Mouse (Mus musculus): ENCODE data around the gene Adgrf3.

Adgrf3 gene

GRCm38 (mm10) chr5:30152007-30152406 lies 53.5 kb downstream of the Adgrf3 start:
- no peak for DNase-seq (ENCODE audit: low spot score)

GRCm38 (mm10) chr5:30148133-30148920 lies 57.2 kb downstream of the Adgrf3 start:
- DNase-seq (ENCODE audit: low spot score): no peak

GRCm38 (mm10) chr5:30146526-30146925 lies 59.0 kb downstream of the Adgrf3 start:
- DNase-seq (ENCODE audit: low spot score): no peak

Data from left cerebral cortex, adult 11 months (tissue).